Mouse (Mus musculus) heart, adult 8-10 months (tissue): ENCODE measurements around the gene Spop. TPM values are rescaled to one million over a fixed set of nuclear protein-coding genes. Genes with fewer than 3 reads are reported as not detected.
A peak's percentile ranks its signal among the peaks of the same experiment; 100 is the strongest.

Experiments used
- DNase-seq: peaks from one replicate; pipeline ENCODE4 v3.0.0; 2022; ENCODE audit warnings: low spot score
- total RNA-seq, 4 experiments: library from RNA; stranded (reverse); gene quantifications; 2 replicates each; pipeline ENCODE4 v1.2.4; 2022

The Spop gene
- 100 to 1,000 TPM; 159 to 184 (median 160) TPM for total RNA-seq

DNA sequence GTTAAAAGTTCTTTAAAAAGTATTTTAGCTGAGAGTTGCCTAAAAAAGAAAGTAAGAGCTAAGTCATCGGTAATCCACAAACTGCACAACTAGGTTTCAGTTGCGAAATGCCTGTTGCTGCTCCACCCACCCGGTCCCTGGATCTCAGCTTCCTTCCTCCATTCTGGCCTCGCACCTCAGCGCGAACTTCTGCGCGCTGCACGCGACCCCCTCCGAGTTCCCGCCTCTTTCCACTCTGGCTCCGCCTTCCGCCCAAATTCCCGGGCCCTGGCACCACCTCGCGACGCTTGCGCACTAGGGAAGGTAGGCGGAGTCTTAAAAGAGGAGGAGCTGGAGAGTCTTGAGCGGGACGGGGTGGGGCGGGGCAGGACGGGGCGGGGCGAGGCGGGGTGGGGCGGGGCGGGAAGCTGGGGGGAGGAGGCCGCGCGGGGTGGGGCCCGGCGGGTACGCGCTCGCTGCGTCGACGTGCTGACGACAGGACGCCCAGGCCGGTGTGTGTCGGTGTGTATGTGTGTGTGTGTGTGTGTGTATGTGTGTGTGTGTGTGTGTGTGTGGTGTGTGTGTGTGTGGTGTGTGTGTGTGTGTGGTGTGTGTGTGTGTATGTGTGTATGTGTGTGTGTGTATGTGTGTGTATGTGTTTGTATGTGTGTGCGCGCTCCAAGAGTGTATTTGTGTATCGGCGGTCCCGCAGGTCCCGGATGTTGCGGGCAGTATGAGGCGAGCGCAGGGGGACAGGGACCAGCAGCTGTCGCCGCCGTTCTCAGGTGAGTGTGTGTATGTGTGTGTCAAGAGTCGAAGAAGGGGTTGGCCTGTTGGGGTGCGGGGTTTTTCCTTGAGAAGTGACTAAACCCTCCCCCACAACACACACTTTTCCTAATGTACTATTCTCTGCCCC is at the start of gene Spop:
TSS of gene Spop (plus strand) at position 440 of the 895 bp plus-strand sequence.
- DNase-seq: peak; percentile 93

DNA sequence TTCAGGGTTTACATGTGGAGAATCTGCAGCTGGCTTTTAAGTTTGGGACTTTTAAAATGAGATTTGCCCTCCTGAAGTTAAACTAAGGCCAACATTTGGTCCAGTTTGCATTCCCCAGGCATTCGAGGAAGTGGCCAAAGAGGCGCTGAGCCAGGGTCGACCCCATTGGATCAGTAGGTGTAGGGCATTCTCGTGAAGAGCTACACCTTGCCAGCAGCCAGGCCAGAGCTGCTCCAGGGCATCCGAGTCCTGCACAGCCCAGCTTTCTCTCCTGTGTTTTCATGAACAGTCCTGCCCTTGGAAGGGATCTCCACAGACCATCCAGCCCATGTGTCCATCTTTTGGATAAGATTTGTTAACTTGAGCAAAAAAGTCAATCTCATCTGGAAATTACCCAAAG is 49.5 kb upstream of the Spop start:
- DNase-seq: no peak

DNA sequence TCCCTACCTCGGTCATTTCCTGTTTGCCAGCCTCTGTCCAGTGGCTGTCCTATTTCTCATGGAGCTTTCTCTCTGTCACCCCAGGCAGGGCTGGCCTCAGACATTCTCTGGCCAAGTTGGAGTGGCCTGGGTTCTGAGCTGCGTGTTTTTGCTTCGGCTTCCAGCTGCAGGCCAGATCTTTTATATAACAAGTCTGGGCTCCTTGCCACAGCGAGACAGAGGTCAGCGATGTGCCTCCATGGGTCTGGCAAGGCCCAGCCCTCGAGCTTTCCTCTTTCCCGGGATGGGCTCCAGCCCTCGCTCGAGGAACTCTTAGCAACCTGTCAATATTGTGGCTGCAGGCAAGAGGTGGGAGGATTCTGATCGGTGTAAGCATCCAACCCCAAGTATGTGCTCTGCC is 48.3 kb upstream of the Spop start:
- DNase-seq: peak; percentile 92

DNA sequence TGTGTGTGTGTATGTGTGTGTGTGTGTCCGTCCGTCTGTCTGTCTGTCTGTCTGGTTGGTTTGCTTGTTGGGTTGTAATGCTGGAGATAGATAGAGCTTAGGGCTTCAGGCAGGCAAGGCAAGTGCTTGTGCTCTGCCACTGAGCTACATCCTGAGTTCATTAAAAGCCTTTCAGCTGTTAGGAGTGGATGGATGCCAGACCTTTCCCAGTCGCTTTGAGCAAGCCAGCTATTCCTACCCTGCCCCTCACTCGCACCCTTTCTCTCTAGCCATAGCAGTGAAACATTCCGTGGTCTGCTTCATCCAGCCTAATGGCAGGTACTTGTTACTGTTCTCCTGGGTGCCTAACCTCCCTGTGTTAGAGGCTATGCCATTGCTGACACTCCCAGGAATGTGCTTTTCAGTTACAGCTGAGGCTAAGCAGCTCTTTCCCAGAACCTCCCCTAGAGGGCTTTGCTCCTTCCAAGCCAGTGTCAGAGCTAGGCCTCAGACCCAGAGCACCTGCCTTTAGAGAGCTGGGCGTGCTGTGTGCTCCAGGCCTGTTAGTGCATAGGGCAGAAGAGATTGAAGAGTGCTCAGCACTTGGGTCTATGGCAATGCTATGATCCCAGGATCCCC is 47.5 kb upstream of the Spop start:
- DNase-seq: peak; percentile 43

DNA sequence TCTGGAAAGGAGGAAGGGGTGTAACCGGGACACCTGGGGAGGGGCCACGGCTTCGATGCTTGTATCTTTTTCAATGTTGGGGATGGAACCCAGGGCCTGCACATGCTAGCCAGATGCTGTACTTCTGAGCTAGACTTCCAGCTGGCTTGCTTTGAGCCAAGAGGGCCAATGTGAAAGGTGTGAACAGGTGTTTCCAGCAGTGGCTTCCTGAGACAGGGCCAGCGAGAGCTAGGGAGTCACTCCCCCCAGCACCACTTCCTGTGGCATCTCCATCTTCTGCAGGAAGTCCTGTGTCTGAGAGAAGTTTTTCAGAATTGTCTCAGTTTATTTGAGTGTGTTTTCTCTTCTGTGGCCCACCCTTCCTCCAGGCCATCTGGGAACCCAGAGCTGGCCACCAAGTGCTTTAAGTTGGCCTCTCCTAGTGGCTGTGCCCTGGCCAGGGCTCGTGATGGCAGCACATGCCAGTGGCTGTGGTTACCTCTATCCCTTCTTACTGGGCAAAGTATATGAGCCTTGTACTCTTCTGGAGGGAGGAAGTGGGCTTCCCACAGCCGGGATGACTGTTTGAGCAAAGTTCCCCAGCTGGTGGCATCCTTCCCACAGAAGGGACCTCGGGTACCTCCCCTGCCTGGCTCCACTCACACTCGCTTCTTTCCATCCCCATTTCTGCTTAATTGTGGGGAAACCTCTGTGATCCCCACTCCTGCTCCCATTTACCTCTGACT is 46.7 kb upstream of the Spop start:
- no peak for DNase-seq

DNA sequence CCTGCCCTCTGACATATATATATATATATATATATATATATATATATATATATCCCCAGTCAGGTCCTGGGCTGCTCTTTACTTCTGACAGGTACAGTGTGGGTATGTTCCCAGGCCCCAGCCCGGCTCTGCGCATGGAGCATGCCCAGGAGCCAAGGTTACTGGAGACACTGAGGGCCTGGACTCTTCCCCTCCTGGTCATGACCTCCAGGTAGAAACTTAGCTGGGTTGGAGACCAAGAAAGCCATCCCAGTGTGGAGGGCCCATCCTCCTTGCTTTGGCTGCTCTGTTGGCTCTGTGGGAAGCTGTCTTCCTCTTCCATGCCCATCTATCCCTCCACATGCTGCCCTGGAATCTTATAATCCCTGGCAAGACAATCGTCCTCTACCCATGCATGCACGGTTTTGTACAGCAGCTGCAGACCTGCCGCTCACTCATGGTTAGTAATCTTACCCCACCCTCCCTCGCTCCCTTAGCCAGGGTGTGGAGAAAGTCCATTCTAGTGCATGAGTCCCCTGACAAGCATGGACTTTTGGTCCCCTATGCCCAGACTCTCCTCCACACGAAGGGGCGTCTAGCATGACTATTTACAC is 45.6 kb upstream of the Spop start:
- no peak for DNase-seq

DNA sequence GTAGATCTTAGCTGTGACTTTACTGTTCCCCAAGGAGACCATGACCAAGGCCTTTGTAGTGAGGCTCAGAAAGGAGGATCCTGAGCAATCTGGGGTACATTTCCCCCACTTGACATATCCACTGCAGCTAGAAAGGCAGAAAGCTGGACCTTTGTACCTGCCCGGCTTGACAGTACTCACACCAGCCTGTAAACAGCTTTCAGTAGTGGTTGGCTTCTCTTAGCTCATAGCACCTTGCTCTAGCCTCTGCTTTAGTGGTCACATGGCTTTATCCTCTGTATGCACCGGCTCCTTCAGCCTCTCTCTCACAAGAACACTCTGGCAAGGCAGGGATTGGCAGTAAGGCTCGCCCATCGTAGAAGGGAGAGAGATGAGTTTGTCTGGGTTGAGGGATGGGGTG is 45.0 kb upstream of the Spop start:
- no peak for DNase-seq

DNA sequence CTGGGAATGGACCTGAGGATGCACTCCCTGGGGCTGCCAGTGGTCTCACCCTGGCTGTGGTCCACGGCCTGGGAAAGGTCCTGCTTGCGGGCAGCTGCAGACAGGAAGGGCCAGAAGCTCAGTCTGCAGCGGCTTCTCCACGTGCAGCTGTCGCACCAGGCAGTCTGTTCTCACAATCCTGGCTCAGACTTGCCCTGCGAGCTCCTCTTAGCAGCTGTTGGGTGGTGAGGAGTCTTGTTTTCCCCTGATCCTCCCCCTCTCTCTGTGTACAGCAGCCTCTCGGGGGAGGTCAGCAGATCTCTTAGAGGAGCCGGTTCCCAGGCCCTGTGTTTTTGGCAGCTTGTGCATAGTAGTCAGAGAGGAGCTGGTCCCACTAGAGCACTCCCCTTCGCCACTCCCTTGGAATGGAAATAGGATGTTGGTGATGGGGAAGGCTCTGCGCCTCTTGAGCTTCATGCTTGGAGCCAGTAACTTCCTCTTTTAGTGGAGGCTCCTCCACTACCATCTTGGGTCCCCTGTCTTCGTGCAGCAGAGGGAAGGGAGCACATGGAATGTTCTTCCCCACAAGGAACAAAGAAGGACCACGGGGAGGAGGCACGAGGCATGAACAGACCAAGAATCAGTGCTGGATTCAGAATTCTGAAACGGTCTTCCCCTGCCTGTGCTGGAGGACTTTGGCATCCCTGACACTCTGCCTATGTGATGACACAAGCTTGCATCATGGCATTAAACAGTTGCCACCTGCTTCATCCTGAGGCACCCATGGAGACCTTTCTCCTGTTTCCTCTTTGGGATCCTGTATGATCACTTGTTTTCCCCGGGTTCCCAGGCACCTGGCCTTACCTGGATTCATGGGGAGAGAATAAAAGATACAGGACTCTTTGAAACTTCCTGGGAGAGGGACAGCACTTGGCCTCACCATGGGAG is 43.7 kb upstream of the Spop start:
- peak; percentile 78 for DNase-seq

DNA sequence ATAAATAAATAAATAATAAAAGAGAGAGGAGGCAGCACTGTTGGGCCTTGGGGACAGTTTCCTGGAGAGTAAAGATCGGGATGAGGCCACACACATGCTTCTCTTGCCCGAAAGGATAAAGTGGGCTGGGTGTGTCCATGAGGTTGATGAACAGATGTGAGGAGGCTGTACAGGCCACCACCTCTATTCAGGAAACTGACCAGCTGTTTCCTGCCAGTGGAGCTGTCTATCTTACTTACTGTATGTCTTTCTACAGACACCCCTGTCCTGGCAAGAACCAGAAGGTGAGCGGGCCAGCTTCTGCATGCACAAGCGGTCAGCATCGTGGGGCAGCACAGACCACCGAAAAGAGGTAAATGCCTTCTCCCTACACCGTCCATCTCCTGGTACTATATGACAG is 42.7 kb upstream of the Spop start:
- no peak for DNase-seq

- no peak for DNase-seq
These were observed 35.0 kb upstream of the Spop start for GRCm38 (mm10) chr11:95378926-95379325.

- DNase-seq: no peak
These were observed 34.3 kb upstream of the Spop start for GRCm38 (mm10) chr11:95379552-95379951.

DNA sequence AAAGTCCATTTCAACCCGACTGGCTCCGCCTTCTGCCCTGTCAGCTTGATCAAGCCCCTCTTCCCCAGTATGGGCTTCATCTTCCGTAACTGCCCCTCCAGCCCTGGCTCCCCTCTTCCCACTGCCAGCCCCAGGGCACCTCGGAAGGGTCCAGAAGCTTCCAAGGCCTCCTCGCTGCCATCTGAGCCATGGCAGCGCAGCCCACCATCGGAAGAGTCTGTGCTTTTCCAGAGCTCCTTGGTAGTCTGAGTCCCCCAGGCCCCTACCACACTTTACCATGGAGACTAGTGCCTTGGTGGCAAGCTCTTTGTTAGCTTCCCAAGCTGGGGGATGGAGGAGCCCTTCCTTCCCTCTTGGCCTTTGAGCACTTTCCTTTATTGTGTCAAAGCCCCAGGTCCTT is 33.2 kb upstream of the Spop start:
- no peak for DNase-seq

DNA sequence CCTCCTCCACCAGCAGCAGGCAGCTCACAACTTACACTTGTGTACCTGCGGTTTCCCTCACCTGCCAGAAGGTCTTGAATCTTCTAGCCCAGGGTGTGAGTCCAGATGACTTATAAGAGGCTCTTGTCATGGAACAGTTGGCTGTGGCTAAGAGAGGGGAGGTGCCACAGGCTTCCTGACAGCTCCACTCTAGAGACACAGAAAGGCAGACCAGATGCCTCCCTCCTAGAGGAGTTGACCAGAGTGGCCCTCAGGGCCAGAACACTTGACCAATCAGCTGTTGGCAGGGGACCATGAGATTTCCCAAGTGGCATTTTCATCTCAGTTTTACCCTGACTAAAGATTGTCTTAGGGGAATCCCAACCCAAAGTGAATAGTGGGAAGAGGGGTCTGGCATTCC is 32.7 kb upstream of the Spop start:
- DNase-seq: no peak

- peak; percentile 69 for DNase-seq
These were observed 30.4 kb upstream of the Spop start for GRCm38 (mm10) chr11:95383331-95383986.

- DNase-seq: no peak
These were observed 29.9 kb upstream of the Spop start for GRCm38 (mm10) chr11:95384004-95384318.

DNA sequence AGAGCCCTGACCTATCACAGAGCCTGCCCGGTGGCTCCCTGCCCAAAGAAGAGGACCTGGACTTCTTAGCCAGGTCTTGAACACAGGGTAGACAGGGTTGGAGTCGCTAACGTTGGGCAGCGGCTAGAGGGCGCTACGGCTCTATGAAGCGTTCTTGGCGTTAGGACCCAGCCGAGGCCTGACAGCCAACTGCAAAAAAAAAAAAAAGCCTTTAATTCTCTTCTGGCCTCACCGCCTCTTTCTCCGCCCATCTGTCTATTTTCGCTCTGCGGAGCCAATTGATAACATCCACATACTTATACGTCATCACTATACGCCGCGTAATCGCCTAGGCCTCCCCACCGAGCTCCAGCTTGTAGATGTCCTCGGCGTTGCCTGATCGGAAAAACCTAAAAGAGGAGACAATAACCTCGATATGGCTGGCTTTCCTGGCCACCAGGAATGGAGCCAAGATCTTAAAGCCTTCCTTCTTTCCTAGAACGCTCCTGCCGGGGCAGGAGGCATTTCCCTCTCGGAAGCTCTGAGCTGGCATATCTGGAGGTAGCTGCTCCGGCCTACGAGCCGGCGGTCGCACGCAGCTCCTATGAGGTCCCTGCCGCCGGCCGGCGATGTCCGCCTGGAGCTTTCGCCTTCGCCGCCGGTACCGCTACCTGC is 29.4 kb upstream of the Spop start, which contains the start of gene Slc35b1:
TSS of gene Slc35b1 (plus strand) at position 374 of the 654 bp plus-strand sequence.
- DNase-seq: peak; percentile 98

- no peak for DNase-seq
These were observed 28.9 kb upstream of the Spop start for GRCm38 (mm10) chr11:95384973-95385320.

DNA sequence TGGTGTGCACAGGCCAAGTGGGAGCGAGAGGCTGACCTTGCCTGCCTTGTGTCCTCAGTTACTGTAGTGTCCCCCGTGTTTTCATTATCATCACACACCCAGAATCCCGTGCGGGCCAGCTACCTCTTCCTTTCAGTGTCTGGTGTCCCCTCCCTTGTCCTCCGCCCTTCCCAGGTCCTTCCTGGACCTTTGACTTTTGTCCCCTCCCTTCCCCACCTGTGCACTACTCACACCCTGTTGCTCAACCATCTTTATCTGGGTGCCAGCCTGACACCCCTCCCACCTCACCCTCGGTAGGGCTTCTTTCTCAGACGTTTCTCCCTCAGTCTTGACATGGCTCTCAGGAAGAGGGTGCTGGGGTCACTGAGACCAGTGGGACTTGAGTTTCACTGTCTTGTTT is 26.5 kb upstream of the Spop start:
- no peak for DNase-seq

GRCm38 (mm10) chr11:95389006-95389405 is 24.9 kb upstream of the Spop start:
- no peak for DNase-seq

DNA sequence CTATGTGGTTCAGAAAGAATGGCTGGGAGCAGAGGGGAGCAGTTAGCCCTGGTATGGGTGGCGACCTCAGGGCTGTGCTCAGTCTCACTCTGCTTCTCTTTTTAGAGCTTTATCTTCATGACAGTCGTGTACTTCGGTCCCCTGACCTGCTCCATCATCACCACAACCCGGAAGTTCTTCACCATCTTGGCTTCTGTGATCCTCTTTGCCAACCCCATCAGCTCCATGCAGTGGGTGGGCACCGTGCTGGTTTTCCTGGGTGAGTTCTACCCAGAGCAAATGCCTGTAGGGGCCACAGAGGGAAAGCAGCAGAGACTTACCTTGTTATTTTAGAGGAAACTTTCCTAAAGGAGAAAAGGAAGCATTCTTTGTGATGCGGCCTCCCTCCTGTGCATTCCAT is 23.5 kb upstream of the Spop start:
- no peak for DNase-seq
